Mouse (Mus musculus) liver, embryonic 16.5 days (tissue): ENCODE results near the gene Gtpbp8. TPM values are rescaled to one million over a fixed set of nuclear protein-coding genes. Genes with fewer than 3 reads are reported as not detected.

Experiments
- ATAC-seq: fragments of 200-750 bp; cut with Nextera tagmentation; 2 replicates; pipeline ENCODE4 v1.8.0; 2017; ENCODE audit warnings: low read depth, mild to moderate bottlenecking, moderate number of reproducible peaks, moderate library complexity
- H3K27ac ChIP-seq: fragments of 300-500 bp; sonication (generic); 2 replicates; pipeline ENCODE4 v1.5.1; 2014; ENCODE audit warnings: mild to moderate bottlenecking, low read length
- H3K27me3 ChIP-seq: fragments of 300-500 bp; sonication (generic); 2 replicates; pipeline ENCODE4 v1.6.1; 2014; ENCODE audit warnings: low read depth, low read length, mixed read lengths; ENCODE audit not compliant: control insufficient read depth, insufficient read depth
- H3K36me3 ChIP-seq: fragments of 300-500 bp; sonication (generic); 2 replicates; pipeline ENCODE4 v1.6.1; 2014; ENCODE audit warnings: mild to moderate bottlenecking; ENCODE audit not compliant: control insufficient read depth, insufficient read depth
- H3K4me1 ChIP-seq: fragments of 300-500 bp; sonication (generic); 2 replicates; pipeline ENCODE4 v1.6.1; 2014; ENCODE audit warnings: low read depth, low read length, mixed read lengths; ENCODE audit not compliant: control insufficient read depth
- H3K4me2 ChIP-seq: fragments of 300-500 bp; sonication (generic); 2 replicates; pipeline ENCODE4 v1.6.1; 2014; ENCODE audit warnings: low read depth, low read length, mixed read lengths
- H3K4me3 ChIP-seq: fragments of 300-500 bp; sonication (generic); 2 replicates; pipeline ENCODE4 v1.5.1; 2014; ENCODE audit warnings: low read depth, mild to moderate bottlenecking, low read length
- H3K9ac ChIP-seq: fragments of 300-500 bp; sonication (generic); 2 replicates; pipeline ENCODE4 v1.6.1; 2014; ENCODE audit warnings: low read depth, low read length
- H3K9me3 ChIP-seq: fragments of 300-500 bp; sonication (generic); replicated peaks from 2 replicates; pipeline ENCODE4 v1.6.1; 2016; ENCODE audit warnings: low read length; ENCODE audit not compliant: control insufficient read depth
- WGBS: fragments of 180-500 bp; shearing (Covaris S2); extraction: QIAGEN DNeasy Blood & Tissue Kit; methylation state at CpG from one replicate; pipeline ENCODE4 v1.1.7; 2014; ENCODE audit not compliant: insufficient replicate concordance; 5-methylcytosine and 5-hydroxymethylcytosine counted together
- polyA plus RNA-seq: library from polyadenylated mRNA; unstranded; fragments of >200 nt; fragmentation: Nextera tagmentation; extraction: Ambion mirVana; gene quantifications from 2 replicates; pipeline ENCODE4 v1.2.1, GENCODE M21; 2015

Gtpbp8 gene
- polyA plus RNA-seq, 1 experiment from 2014 or later = 16.4 TPM

- H3K4me1 ChIP-seq = no peaks in the 10 kb centered on the region
- H3K9me3 ChIP-seq = no peaks in the 10 kb centered on the region
- no peak overlapping the region for H3K27ac ChIP-seq
- no peaks in the 10 kb centered on the region for H3K36me3 ChIP-seq
- ATAC-seq = no peak
- H3K4me3 ChIP-seq = no peak overlapping the region
- H3K27me3 ChIP-seq = no peaks in the 10 kb centered on the region
- 56% methylated on average over 12 of the region's 12 CpGs for WGBS
- H3K9ac ChIP-seq = no peak overlapping the region
- no peak overlapping the region for H3K4me2 ChIP-seq
Measured at GRCm38 (mm10) chr16:44695859-44696620, 50.1 kb downstream of the Gtpbp8 start.

- ATAC-seq = no peak
- H3K9me3 ChIP-seq = no peaks in the 10 kb centered on the region
- no peak overlapping the region for H3K9ac ChIP-seq
- H3K36me3 ChIP-seq = no peaks in the 10 kb centered on the region
- no peak overlapping the region for H3K4me2 ChIP-seq
- H3K27ac ChIP-seq = no peak overlapping the region
- no peaks in the 10 kb centered on the region for H3K27me3 ChIP-seq
- no peaks in the 10 kb centered on the region for H3K4me1 ChIP-seq
- no peak overlapping the region for H3K4me3 ChIP-seq
- WGBS = 58% methylated on average over 8 of the region's 8 CpGs
Measured at GRCm38 (mm10) chr16:44695214-44695858, 50.8 kb downstream of the Gtpbp8 start.

DNA sequence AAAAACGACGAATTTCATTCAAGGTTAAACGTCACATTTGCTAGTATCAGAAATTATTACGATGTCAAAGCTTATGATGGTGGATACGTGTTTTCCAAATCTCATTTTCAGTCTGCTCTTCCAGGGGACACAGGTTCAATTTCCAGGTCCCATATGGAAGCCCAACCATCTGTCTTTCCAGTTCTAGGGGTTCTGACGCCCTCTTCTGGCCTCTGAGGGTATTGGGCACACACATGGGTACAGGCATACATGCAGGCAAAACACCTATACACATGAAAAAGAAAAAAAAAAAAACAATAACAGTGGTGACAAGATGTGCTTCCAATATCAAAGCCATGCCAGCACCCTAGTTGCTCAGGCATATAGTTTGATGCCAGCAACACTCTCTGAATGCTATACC is 52.5 kb downstream of the Gtpbp8 start:
- Histone ChIP-seq H3K4me3 (no peak overlapping the region), H3K9ac (no peak overlapping the region), H3K27me3 (peaks cover under 1% of the 10 kb centered on the region; the same call in 1 of the 2 replicates), H3K4me1 (no peaks in the 10 kb centered on the region), H3K4me2 (no peak overlapping the region), H3K36me3 (no peaks in the 10 kb centered on the region), H3K27ac (no peak overlapping the region), H3K9me3 (no peaks in the 10 kb centered on the region)
- WGBS = 54% methylated on average over 6 of the region's 6 CpGs
- ATAC-seq = no peak

DNA sequence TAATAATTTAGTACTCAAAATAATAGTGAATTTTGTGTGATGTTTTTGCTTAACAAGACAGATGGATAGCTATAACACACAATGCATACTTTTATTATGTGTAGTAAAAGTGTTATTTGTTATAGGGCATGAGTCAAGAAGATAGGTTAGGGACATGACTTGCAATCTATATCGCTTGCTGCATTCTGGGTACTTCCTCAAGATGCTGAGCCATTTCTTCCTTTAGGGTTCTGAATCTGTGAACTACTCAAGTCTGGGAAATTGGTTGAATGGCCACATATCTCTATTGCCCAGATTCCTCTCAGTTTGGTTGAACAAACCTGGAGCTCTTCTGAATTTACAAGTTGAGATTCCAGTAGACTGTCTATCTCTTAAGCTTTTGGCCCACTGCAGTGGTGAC is 53.6 kb downstream of the Gtpbp8 start:
- no peak overlapping the region for H3K4me2 ChIP-seq
- no peak overlapping the region for H3K27ac ChIP-seq
- H3K27me3 ChIP-seq = peaks cover 4% of the 10 kb centered on the region; the same call in 1 of the 2 replicates
- H3K4me3 ChIP-seq = no peak overlapping the region
- H3K36me3 ChIP-seq = no peaks in the 10 kb centered on the region
- WGBS = 11% methylated on average over 1 of the region's 1 CpGs
- no peak for ATAC-seq
- no peaks in the 10 kb centered on the region for H3K9me3 ChIP-seq
- H3K4me1 ChIP-seq = no peaks in the 10 kb centered on the region
- H3K9ac ChIP-seq = no peak overlapping the region

GRCm38 (mm10) chr16:44691561-44692141 is 54.5 kb downstream of the Gtpbp8 start:
- Histone ChIP-seq H3K9ac (no peak overlapping the region), H3K27me3 (peaks cover 4% of the 10 kb centered on the region; the same call in 1 of the 2 replicates), H3K9me3 (no peaks in the 10 kb centered on the region), H3K4me2 (no peak overlapping the region), H3K4me3 (no peak overlapping the region), H3K36me3 (no peaks in the 10 kb centered on the region), H3K4me1 (no peaks in the 10 kb centered on the region), H3K27ac (no peak overlapping the region)
- ATAC-seq = no peak
- 34% methylated on average over 17 of the region's 17 CpGs for WGBS

DNA sequence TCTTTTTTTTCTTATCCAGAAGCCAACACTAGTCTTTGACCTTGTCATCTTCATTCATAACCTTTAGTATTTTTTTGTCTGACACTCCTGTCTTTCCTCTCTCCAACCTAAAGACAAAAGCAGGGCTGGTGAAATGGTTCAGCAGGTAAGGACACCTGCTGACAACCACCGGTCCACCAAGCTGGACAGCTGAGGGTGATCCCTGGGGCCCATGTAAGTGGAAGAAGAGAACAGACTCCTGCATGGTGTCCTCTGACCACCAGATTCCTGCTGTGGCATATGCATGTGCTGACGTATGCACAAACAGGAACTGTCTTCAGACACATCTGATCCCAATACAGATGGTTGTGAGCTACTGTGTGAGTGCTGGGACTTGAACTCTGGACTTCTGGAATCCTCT is 55.1 kb downstream of the Gtpbp8 start:
- no peak for ATAC-seq
- 42% methylated on average over 2 of the region's 2 CpGs for WGBS

DNA sequence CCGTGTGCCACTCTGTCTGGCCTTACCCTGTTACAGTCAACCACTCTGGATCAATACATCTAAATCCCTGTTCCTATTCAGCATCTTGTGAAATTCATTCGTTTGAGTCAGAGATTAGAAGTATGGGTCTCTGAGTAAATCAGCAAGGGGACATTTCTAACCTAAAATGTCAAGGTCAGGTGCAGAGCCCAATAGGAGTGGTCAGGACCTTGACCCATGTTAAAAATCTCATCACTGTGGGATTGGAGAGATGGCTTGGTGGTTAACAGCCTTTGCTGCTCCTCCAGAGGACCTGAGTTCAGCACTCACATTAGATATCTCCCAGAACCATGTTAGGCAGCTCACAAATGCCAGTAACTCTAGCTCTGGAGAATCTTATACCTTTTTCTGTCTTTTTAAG is 55.7 kb downstream of the Gtpbp8 start:
- H3K36me3 ChIP-seq = no peaks in the 10 kb centered on the region
- no peak overlapping the region for H3K4me3 ChIP-seq
- H3K27ac ChIP-seq = no peak overlapping the region
- no peaks in the 10 kb centered on the region for H3K9me3 ChIP-seq
- ATAC-seq = no peak
- no peaks in the 10 kb centered on the region for H3K4me1 ChIP-seq
- peaks cover 4% of the 10 kb centered on the region; the same call in 1 of the 2 replicates for H3K27me3 ChIP-seq
- H3K4me2 ChIP-seq = no peak overlapping the region
- 45% methylated on average over 2 of the region's 2 CpGs for WGBS
- no peak overlapping the region for H3K9ac ChIP-seq

More for the DNA sequence above, 55.1 kb downstream of the Gtpbp8 start:
- H3K4me3 ChIP-seq = no peak overlapping the region
- H3K27me3 ChIP-seq = peaks cover 4% of the 10 kb centered on the region; the same call in 1 of the 2 replicates
- H3K9ac ChIP-seq = no peak overlapping the region
- H3K4me1 ChIP-seq = no peaks in the 10 kb centered on the region
- H3K4me2 ChIP-seq = no peak overlapping the region
- no peak overlapping the region for H3K27ac ChIP-seq
- no peaks in the 10 kb centered on the region for H3K36me3 ChIP-seq
- no peaks in the 10 kb centered on the region for H3K9me3 ChIP-seq

DNA sequence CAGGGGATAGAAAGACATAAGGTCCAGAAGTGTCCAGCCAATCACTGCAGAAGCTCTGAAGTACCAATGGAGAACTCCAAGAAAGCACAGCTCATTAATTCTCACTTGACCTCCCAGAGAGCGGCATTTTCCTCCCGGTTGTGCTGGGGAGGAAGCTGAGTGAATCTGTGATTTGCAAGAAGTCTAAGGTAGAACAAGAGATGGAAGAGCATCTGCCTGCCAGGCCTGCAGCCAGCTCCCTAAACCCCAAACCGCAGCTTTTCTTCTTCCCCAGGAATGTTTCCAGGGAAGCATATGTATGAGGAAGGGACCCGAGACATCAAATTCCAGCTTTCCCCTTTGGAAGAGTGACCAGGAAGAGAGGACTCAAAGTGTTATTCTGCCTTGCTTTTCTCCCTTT is 57.7 kb downstream of the Gtpbp8 start:
- ATAC-seq = no peak
- Histone ChIP-seq H3K9ac (no peak overlapping the region), H3K4me2 (no peak overlapping the region), H3K27ac (no peak overlapping the region), H3K4me1 (no peaks in the 10 kb centered on the region), H3K4me3 (no peak overlapping the region), H3K36me3 (no peaks in the 10 kb centered on the region), H3K9me3 (no peaks in the 10 kb centered on the region), H3K27me3 (peaks cover 4% of the 10 kb centered on the region; the same call in 1 of the 2 replicates)
- WGBS = 14% methylated on average over 4 of the region's 4 CpGs
